Mouse (Mus musculus) brain, embryonic 14.5 days (tissue): ENCODE data around the gene Prss8. TPM values are rescaled to one million over a fixed set of nuclear protein-coding genes. Genes with fewer than 3 reads are reported as not detected.

Experiments
- DNase-seq: peaks from one replicate; pipeline ENCODE4 v3.0.0-alpha.2; 2011; ENCODE audit warnings: low read depth
- CTCF ChIP-seq: fragments of 200-500 bp; IDR thresholded peaks from 2 replicates; pipeline ENCODE4 v1.5.1; 2012; ENCODE audit warnings: inconsistent platforms, mild to moderate bottlenecking, moderate library complexity, borderline replicate concordance; ENCODE audit not compliant: insufficient read depth, insufficient read length; ENCODE audit errors: extremely low read depth
- POLR2A ChIP-seq: fragments of 200-500 bp; IDR thresholded peaks from 2 replicates; pipeline ENCODE4 v1.6.1; 2012; ENCODE audit warnings: mild to moderate bottlenecking, inconsistent platforms, borderline replicate concordance; ENCODE audit not compliant: poor library complexity, insufficient read depth, insufficient read length, severe bottlenecking; ENCODE audit errors: extremely low read depth
- polyA plus RNA-seq: library from polyadenylated mRNA; depleted of rRNA; stranded (reverse); fragments of >200 nt; gene quantifications from 2 replicates; pipeline ENCODE4 v1.2.3, GENCODE M21; 2012

Gene Prss8
- polyA plus RNA-seq, 1 experiment: 0.51 TPM

- TF ChIP-seq CTCF (no peak), POLR2A (no peak)
- no peak for DNase-seq
These were observed 4.7 kb downstream of the Prss8 start for GRCm38 (mm10) chr7:127925252-127925651.

GRCm38 (mm10) chr7:127923714-127924113 lies 6.2 kb downstream of the Prss8 start:
- TF ChIP-seq POLR2A (no peak), CTCF (no peak)
- DNase-seq: no peak

- DNase-seq: no peak
- TF ChIP-seq POLR2A (no peak), CTCF (no peak)
These were observed 7.2 kb downstream of the Prss8 start for GRCm38 (mm10) chr7:127922451-127923275.

DNA sequence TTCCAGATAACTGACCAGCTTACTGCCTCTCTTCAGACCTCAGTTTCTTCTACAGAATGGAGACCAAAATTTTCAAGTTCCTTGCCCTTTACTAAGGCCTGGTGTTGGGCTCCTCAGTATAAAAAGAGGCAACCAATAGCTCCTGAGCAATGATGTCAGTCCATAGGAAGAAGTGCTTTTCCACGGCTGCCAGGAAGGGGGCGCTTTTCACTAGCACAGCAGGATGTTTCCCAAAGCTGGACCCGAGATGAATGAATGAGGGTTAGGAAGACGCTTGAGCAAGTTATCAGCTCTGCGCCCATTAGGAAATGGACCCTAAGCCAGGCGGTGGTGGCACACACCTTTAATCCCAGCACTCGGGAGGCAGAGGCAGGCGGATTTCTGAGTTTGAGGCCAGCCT lies 8.4 kb downstream of the Prss8 start:
- TF ChIP-seq POLR2A (no peak), CTCF (peak; percentile 40; the same call in 1 of the 2 replicates)
- peak; percentile 7 for DNase-seq

GRCm38 (mm10) chr7:127919290-127919689 lies 10.6 kb downstream of the Prss8 start:
- no peak for TF ChIP-seq POLR2A
- peak; percentile 40; the same call in 1 of the 2 replicates for TF ChIP-seq CTCF
- DNase-seq: no peak

- DNase-seq: peak; percentile 36
- TF ChIP-seq CTCF: peak; percentile 45; the same call in 1 of the 2 replicates
- TF ChIP-seq POLR2A: no peak
These were observed 11.7 kb downstream of the Prss8 start for GRCm38 (mm10) chr7:127918203-127918602.

DNA sequence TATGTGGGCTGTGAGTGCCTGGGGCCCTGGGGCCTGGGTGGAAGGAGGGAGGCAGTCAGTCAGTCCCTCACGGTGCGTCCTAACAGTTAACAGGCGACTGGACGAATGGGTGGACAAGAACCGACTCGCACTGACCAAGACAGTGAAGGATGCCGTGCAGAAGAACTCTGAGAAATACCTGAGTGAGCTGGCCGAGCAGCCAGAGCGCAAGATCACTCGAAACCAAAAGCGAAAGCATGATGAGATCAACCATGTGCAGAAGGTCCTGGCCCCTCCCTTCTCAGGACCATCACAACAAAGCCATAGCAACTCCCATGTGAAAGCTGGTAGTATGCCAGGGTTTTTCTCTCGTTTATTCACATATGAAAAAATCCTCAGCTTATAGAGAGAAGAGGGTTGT lies 14.6 kb downstream of the Prss8 start:
- no peak for DNase-seq
- no peak for TF ChIP-seq POLR2A
- no peak for TF ChIP-seq CTCF

DNA sequence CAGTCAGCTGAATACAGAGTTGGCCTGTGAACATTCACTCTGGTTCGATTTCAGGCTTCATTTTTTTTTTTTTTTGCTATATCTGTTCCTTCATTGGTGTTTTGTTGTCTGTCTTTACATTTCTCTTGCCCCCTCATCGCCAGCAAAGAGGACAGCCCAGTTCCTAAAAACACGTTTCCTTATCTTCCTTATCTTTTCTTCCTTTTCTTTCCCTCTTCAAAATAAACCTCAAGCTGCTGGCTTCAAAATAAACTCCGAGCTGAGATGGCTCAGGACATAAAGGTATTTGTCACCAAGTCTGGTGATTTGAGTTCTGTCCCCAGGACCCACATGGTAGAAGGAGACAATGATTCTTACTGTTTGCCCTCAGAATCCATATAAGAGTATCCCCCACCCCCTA lies 17.0 kb downstream of the Prss8 start:
- TF ChIP-seq CTCF (no peak), POLR2A (no peak)
- DNase-seq: no peak

DNA sequence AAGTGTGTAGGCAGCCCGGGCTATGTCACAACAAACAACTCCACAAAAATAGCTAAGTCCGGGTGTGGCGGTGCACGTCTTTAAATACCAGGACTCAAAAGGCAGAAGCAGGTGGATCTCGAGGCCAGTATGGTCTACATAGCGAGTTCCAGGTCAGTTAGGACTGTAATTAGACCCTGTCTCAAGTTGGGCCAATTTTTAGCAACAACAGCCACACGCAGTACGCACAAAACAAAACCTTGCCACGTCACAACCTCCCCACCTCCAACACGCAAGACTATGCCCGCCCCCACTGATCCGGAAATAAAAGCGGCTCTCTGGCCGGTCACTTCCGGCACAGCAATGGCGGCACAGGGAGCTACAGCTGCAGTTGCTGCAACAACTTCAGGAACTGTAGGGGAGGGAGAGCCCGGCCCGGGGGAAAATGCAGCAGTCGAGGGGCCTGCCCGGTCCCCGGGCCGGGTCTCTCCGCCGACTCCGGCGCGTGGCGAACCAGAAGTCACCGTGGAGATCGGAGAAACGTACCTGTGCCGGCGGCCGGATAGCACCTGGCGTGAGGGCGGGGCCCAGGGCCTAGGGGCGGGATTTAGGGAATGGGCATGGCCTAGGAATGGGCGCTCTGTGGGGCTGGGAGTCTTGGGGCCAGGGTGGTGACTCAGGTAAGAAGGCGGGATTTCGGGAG lies 17.6 kb downstream of the Prss8 start, which contains the start of gene Kat8:
Gene Kat8 (plus strand): TSS at position 327 of the 682 bp plus-strand sequence.
- TF ChIP-seq POLR2A: 0 out of 2 replicates have a peak, but pooled peaks have one; percentile 36
- no peak for TF ChIP-seq CTCF
- peak; percentile 97 for DNase-seq

DNA sequence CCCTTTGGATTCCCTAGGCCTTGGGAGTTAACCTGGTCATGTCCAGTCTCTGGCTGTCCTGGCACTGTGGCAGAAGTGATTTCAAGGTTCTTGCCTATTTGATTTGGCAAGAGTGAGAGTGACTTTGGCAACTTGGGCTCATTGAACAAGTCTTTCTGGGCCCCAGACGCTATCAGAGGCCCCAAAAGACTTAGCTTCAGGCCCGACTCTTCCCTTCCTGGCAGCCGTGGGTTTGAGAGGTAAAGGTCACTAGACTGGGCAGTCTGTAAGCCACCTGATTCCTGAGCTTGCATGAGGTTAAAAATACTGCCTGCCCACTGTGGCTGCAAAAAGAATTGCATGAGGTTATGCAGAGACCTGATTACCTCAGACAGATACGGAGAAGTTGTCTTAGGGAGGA lies 21.2 kb downstream of the Prss8 start:
- DNase-seq: no peak
- TF ChIP-seq CTCF: no peak
- TF ChIP-seq POLR2A: no peak

DNA sequence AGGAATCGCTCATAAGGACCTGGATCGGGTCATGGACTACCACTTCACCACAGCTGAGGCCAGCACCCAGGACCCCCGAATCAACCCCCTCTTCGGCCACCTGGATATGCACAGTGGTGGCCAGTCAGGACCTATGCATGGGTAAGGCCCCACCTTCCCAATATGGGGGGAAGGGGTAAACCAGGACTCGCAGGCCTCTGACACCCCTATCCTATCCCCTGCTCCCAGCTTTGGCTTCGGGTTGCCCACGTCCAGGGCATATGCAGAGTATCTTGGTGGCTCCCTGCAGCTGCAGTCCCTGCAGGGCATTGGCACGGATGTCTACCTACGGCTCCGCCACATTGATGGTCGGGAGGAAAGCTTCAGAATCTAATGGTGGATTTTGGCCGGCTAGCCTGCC lies 22.0 kb downstream of the Prss8 start:
- TF ChIP-seq POLR2A: no peak
- TF ChIP-seq CTCF: no peak
- no peak for DNase-seq
